Mouse (Mus musculus) large intestine, adult 2 months (tissue): ENCODE results near the gene Wdr27. TPM values are rescaled to one million over a fixed set of nuclear protein-coding genes. Genes with fewer than 3 reads are reported as not detected.

Source experiments
- DNase-seq: peaks from one replicate; pipeline ENCODE4 v3.0.0-alpha.2; 2012; ENCODE audit warnings: low read depth, low spot score
- WGBS: fragments of 180-500 bp; shearing (Covaris S2); methylation state at CpG from one replicate; pipeline ENCODE4 v1.1.7; 2018; 5-methylcytosine and 5-hydroxymethylcytosine counted together
- polyA plus RNA-seq: library from polyadenylated mRNA; depleted of rRNA; stranded (reverse); fragments of >200 nt; gene quantifications from 2 replicates; pipeline ENCODE4 v1.2.3, GENCODE M21; 2012; rRNA removed

Wdr27 gene
- polyA plus RNA-seq, 1 experiment, result 2.2 TPM

GRCm38 (mm10) chr17:14847709-14848108 lies 95.2 kb downstream of the Wdr27 start:
- WGBS, result 65% methylated on average over 3 of the region's 3 CpGs
- no peak for DNase-seq

- 48% methylated on average over 5 of the region's 5 CpGs for WGBS
- DNase-seq, result no peak
These were observed 96.1 kb downstream of the Wdr27 start for GRCm38 (mm10) chr17:14846880-14847279.

GRCm38 (mm10) chr17:14826715-14827295 lies 116.2 kb downstream of the Wdr27 start:
- 55% methylated on average over 6 of the region's 6 CpGs for WGBS
- no peak for DNase-seq

- 65% methylated on average over 5 of the region's 5 CpGs for whole genome bisulfite sequencing
- no peak for DNase-seq
These were observed 118.0 kb downstream of the Wdr27 start for GRCm38 (mm10) chr17:14824938-14825337.

- no peak for DNase-seq
- WGBS, result 78% methylated on average over 2 of the region's 2 CpGs
These were observed 125.0 kb downstream of the Wdr27 start for GRCm38 (mm10) chr17:14817975-14818374.

- WGBS, result 75% methylated on average over 3 of the region's 3 CpGs
- DNase-seq, result no peak
These were observed 126.9 kb downstream of the Wdr27 start for GRCm38 (mm10) chr17:14816107-14816506.

- 63% methylated on average over 5 of the region's 5 CpGs for WGBS
- no peak for DNase-seq
These were observed 127.7 kb downstream of the Wdr27 start for GRCm38 (mm10) chr17:14815304-14815703.

GRCm38 (mm10) chr17:14812631-14813030 lies 130.3 kb downstream of the Wdr27 start:
- WGBS, result 45% methylated on average over 6 of the region's 6 CpGs
- no peak for DNase-seq

- WGBS, result 85% methylated on average over 8 of the region's 8 CpGs
These were observed 130.9 kb downstream of the Wdr27 start for GRCm38 (mm10) chr17:14812033-14812432.

GRCm38 (mm10) chr17:14806808-14807207 lies 136.2 kb downstream of the Wdr27 start:
- WGBS, result 94% methylated on average over 7 of the region's 7 CpGs
- DNase-seq, result no peak

More at GRCm38 (mm10) chr17:14812033-14812432, 130.9 kb downstream of the Wdr27 start:
- DNase-seq, result no peak

- 77% methylated on average over 4 of the region's 4 CpGs for WGBS
- no peak for DNase-seq
These were observed 143.7 kb downstream of the Wdr27 start for GRCm38 (mm10) chr17:14799243-14799642.

- 92% methylated on average over 4 of the region's 4 CpGs for WGBS
- DNase-seq, result no peak
These were observed 147.9 kb downstream of the Wdr27 start for GRCm38 (mm10) chr17:14795074-14795473.

GRCm38 (mm10) chr17:14779356-14779755 lies 163.6 kb downstream of the Wdr27 start:
- no peak for DNase-seq
- WGBS, result 71% methylated on average over 5 of the region's 5 CpGs

- 47% methylated on average over 4 of the region's 4 CpGs for WGBS
- DNase-seq, result no peak
These were observed 171.6 kb downstream of the Wdr27 start for GRCm38 (mm10) chr17:14771339-14771738.

- 68% methylated on average over 5 of the region's 5 CpGs for WGBS
- no peak for DNase-seq
These were observed 172.6 kb downstream of the Wdr27 start for GRCm38 (mm10) chr17:14770377-14770776.

Other genes starting within 250 kb of the Wdr27 start
- 5.5 and 8.9 TPM in 2 replicates for gene Thbs2, start 248.9 kb downstream of the Wdr27 start, polyA plus RNA-seq
- 13.0 and 18.3 TPM in 2 replicates for gene 1600012H06Rik, start within 50 bp of the Wdr27 start, polyA plus RNA-seq
- gene Phf10, start 18.1 kb upstream of the Wdr27 start, polyA plus RNA-seq, result 19.8 and 20.2 TPM in 2 replicates
- 5.7 and 7.9 TPM in 2 replicates for gene 9030025P20Rik, start 35.3 kb upstream of the Wdr27 start, polyA plus RNA-seq
- gene Gm3417, start 35.6 kb upstream of the Wdr27 start, polyA plus RNA-seq, result 0.40 TPM in 1 of 2 replicates, not detected in the other
- gene Gm3435, start 67.0 kb upstream of the Wdr27 start, polyA plus RNA-seq, result 0.88 and 1.6 TPM in 2 replicates
- gene Ermard, start 98.0 kb upstream of the Wdr27 start, polyA plus RNA-seq, result 28.3 and 33.2 TPM in 2 replicates
- gene Tcte3, start 98.3 kb upstream of the Wdr27 start, polyA plus RNA-seq, result not detected in 2 replicates
- 0.27 and 0.49 TPM in 2 replicates for gene Gm3448, start 98.4 kb upstream of the Wdr27 start, polyA plus RNA-seq